Mouse (Mus musculus): ENCODE measurements around the gene Epha7. TPM values are rescaled to one million over a fixed set of nuclear protein-coding genes. Genes with fewer than 3 reads are reported as not detected.

The Epha7 gene
- total RNA-seq (2012; rRNA removed) (not detected in 2 replicates), polyA plus RNA-seq (2012; ENCODE audit: insufficient read depth in 1 of 2, insufficient read length in 2 of 2, low read depth in 1 of 2, low replicate concordance in 2 of 2, missing spikeins in 1 of 2) (not detected)

GRCm38 (mm10) chr4:28812691-28813289 is at the start of gene Epha7:
Gene Epha7 (plus strand): TSS chr4:28813131.
- Histone ChIP-seq H3K36me3 (ENCODE audit: control insufficient read depth in 1 of 2, insufficient read depth in 2 of 2, low read length in 2 of 2) (no peaks in the 10 kb centered on the region), H3K4me3 (ENCODE audit: control insufficient read depth in 1 of 2, insufficient read depth in 1 of 2, low read depth in 2 of 2, low read length in 2 of 2) (no peak within 1 kb of the TSS), H3K27me3 (ENCODE audit: control insufficient read depth in 1 of 2, insufficient read depth in 2 of 2, low read length in 2 of 2) (no peaks in the 10 kb centered on the region), H3K79me2 (ENCODE audit: control insufficient read depth, insufficient read depth, low read length, poor library complexity) (no peaks in the 10 kb centered on the region), H3K9ac (ENCODE audit: control insufficient read depth, low read depth, low read length, poor library complexity, severe bottlenecking) (no peak within 1 kb of the TSS), H3K27ac (ENCODE audit: control insufficient read depth, low read depth, low read length) (no peak within 1 kb of the TSS), H3K9me3 (replicated peaks; ENCODE audit: insufficient read depth, low read length) (no peaks in the 10 kb centered on the region), H3K4me1 (ENCODE audit: control insufficient read depth in 1 of 2, insufficient read depth in 2 of 2, low read length in 2 of 2) (no peaks in the 10 kb centered on the region)
- TF ChIP-seq SIN3A (IDR thresholded peaks at IDR 0.05; ENCODE audit: low read length) (no peak), MXI1 (IDR thresholded peaks at IDR 0.05; ENCODE audit: low read depth, low read length) (no peak), MAFK (IDR thresholded peaks at IDR 0.05; ENCODE audit: borderline replicate concordance, low read depth, low read length) (no peak), USF2 (IDR thresholded peaks at IDR 0.05; ENCODE audit: borderline replicate concordance in 1 of 2, insufficient read depth in 1 of 2, low read depth in 1 of 2, low read length in 2 of 2) (no peak), MEF2A (IDR thresholded peaks at IDR 0.05; ENCODE audit: extremely low read depth, insufficient replicate concordance, low read depth, low read length, poor library complexity, severe bottlenecking) (no peak), HCFC1 (IDR thresholded peaks at IDR 0.05; ENCODE audit: low read depth, low read length) (no peak), MAX (IDR thresholded peaks at IDR 0.05; ENCODE audit: low read length) (no peak), BHLHE40 (IDR thresholded peaks at IDR 0.05; ENCODE audit: borderline replicate concordance, low read depth, low read length) (no peak), E2F4 (IDR thresholded peaks at IDR 0.05; ENCODE audit: borderline replicate concordance, low read depth, low read length) (no peak), MYB (IDR thresholded peaks at IDR 0.05; ENCODE audit: low read depth, low read length) (no peak), EP300 (IDR thresholded peaks at IDR 0.05; ENCODE audit: low read depth in 1 of 2, low read length in 2 of 2) (no peak), ZMIZ1 (IDR thresholded peaks at IDR 0.05; ENCODE audit: low read depth, low read length) (no peak), ZKSCAN1 (IDR thresholded peaks at IDR 0.05; ENCODE audit: low read depth, low read length) (no peak), TBP (IDR thresholded peaks at IDR 0.05; ENCODE audit: low read depth, low read length) (no peak), SMC3 (IDR thresholded peaks at IDR 0.05; ENCODE audit: low read depth, low read length) (no peak), RCOR1 (IDR thresholded peaks at IDR 0.05; ENCODE audit: low read depth, low read length) (no peak), ETS1 (IDR thresholded peaks at IDR 0.05; ENCODE audit: low read depth, low read length) (no peak), MYC (IDR thresholded peaks at IDR 0.05; ENCODE audit: low read depth, low read length) (no peak)
- no peak for DNase-seq (ENCODE audit: low read depth, low spot score)

- no peaks in the 10 kb centered on the region for H3K4me1 ChIP-seq (ENCODE audit: control insufficient read depth in 1 of 2, insufficient read depth in 2 of 2, low read length in 2 of 2)
- no peaks in the 10 kb centered on the region for H3K79me2 ChIP-seq (ENCODE audit: control insufficient read depth, insufficient read depth, low read length, poor library complexity)
- H3K4me3 ChIP-seq (ENCODE audit: control insufficient read depth in 1 of 2, insufficient read depth in 1 of 2, low read depth in 2 of 2, low read length in 2 of 2), result no peak overlapping the region
- DNase-seq (ENCODE audit: low read depth, low spot score), result no peak
- H3K36me3 ChIP-seq (ENCODE audit: control insufficient read depth in 1 of 2, insufficient read depth in 2 of 2, low read length in 2 of 2), result no peaks in the 10 kb centered on the region
- H3K27me3 ChIP-seq (ENCODE audit: control insufficient read depth in 1 of 2, insufficient read depth in 2 of 2, low read length in 2 of 2), result no peaks in the 10 kb centered on the region
- TF ChIP-seq POLR2A (IDR thresholded peaks at IDR 0.05; ENCODE audit: control insufficient read depth in 1 of 2, insufficient read depth in 1 of 2, low read depth in 1 of 2, low read length in 2 of 2, poor library complexity in 1 of 2) (no peak), MXI1 (IDR thresholded peaks at IDR 0.05; ENCODE audit: low read depth, low read length) (no peak)
- no peak overlapping the region for H3K27ac ChIP-seq (ENCODE audit: control insufficient read depth, low read depth, low read length)
- no peaks in the 10 kb centered on the region for H3K9me3 ChIP-seq (replicated peaks; ENCODE audit: insufficient read depth, low read length)
- no peak overlapping the region for H3K9ac ChIP-seq (ENCODE audit: control insufficient read depth, low read depth, low read length, poor library complexity, severe bottlenecking)
Observed at GRCm38 (mm10) chr4:28783961-28784360, 29.0 kb upstream of the Epha7 start.

Measured in MEL (cell line).